Mouse (Mus musculus): ENCODE data around the gene Pou3f1.

Gene Pou3f1

DNA sequence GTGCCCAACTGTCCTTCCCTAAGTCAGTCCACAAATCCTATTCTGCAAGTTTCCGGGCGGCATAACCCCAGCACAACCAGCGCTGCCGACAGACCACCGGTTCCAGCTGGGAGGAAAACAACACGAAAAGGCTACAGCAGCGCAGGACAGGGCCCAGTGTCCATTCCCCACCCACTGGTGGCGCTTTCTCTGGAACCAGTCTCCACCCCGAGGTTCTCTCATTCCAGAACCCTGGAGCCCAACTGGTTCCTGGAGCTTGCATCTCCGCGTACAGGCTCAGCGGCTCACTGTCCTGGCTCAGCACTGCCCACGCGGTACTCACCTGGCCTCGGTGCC lies at the start of gene Pou3f1:
Gene Pou3f1, plus strand, starts transcription at position 290 of the 336 bp plus-strand sequence.
- no peak for DNase-seq (ENCODE audit: inconsistent ontology term)

DNA sequence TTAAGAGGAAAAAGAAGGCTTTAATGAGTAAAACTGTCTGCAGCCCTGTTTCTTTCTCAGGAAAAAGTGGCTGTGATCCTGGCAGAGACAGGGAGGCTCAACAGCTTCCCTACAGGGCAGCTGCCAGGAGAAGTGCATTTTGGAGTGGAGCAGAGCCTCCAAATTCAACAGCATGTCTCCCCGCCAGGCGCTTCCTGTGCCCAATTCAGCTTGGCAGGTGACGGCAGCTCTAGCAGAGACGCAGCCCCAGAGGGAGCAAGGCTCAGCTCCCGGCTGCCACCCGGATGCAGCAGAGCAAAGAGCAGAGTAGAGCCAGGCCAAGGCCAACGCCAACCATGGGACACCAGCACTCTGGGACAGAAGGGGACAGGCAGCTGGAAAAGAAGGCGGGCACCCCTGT lies 49.4 kb upstream of the Pou3f1 start:
- DNase-seq (ENCODE audit: inconsistent ontology term), result no peak

DNA sequence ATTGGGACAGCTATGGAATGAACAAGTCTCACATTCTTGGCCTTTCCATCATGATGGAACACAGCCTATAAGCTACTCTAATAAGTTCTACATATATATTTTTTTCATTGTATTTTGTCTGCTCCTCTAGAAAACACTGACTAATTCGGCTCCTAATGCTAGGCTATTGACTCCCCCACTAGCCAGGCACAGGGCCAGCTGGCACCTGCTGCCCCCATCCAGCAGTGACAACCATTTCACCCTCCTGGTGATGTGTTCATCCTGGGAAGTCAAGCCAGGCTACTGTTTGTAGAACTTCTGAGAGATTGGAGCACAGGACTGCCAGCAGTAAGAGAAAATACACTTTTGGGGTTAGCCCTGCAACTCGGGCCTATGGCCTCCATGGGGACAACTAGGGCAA lies 46.5 kb upstream of the Pou3f1 start:
- no peak for DNase-seq (ENCODE audit: inconsistent ontology term)

DNA sequence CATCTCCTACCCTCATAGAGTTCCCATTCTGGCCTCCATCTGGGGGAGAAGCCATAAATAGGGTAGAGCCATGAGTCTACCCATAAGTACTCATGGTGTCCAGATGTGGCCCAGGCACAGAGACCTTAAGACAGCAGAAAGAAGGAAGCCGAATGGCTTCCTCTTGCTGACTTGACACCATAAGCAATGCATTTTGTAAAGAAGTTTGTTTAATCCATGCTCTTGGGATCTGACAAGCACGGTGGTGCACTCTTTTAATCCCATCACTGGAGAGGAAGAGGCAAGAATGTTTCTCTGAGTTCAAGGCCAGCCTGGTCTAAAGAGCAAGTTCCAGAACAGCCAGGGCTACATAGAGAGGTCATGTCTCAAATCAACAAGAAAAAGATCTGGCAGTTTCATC lies 45.9 kb upstream of the Pou3f1 start, which contains the start of gene 3100002H09Rik:
Gene 3100002H09Rik, minus strand, starts transcription at position 101 of the 400 bp plus-strand sequence.
- DNase-seq (ENCODE audit: inconsistent ontology term), result no peak

DNA sequence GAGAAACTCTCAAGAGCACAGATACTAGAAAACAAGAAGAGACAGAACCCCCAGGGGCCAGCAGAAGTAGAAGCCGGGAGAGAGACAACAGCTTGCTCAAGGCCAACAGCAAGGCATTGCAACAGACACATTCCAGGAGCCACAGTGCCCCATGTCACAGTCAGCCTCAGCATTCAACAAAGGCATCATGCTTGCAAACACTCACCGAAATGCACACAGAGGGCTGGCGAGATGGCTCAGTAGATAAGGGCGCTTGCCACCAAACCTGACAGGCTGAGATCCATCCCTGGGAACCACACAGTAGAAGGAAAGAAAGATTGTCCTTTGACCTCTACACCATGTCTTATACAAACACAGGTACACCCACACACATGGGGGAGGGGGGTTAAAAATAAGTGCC lies 44.8 kb upstream of the Pou3f1 start:
- no peak for DNase-seq (ENCODE audit: inconsistent ontology term)

DNA sequence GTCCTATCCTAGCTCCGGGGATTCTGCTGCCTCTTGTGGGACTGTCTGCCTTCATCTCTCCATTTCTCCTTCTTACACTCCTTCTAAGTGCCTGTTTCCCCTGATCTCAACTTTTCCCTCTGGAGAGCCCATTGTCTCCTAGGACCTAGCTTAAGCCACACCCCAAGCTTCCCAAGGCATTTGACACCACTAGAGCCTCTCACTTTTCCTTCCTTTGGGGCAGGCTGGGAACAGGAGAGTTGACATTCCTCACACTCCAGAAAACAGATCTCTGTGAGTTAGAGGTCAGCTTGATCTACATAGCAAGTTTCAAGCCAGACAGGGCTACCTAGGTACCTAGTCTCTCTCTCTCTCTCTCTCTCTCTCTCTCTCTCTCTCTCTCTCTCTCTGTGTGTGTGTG lies 42.4 kb upstream of the Pou3f1 start:
- no peak for DNase-seq (ENCODE audit: inconsistent ontology term)

DNA sequence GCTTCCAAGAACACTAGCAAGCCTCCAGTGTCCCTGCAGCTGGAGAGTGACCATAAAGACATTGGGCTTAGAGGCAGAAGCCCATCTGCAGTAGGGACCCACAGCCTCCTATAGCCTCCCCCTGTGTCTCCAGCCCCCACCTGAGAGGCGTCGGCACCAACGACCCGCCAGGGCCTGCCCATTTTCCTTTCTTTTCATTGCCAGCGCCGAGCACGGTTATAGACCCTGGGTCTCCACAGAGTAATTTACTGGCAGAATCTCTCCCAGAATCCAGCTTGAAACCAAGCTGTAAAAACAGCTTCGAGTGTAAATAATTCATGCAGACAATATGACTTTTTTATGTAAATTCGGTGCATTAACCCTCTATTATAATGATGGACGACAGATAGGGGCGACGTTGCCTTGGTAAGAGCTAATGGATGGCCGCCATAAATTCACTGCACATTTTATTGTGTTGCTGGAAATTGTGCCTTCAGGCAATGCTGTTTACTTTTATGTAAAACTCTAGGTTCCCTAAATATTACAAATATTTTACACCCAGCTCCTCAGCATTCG lies 41.1 kb upstream of the Pou3f1 start:
- no peak for DNase-seq (ENCODE audit: inconsistent ontology term)

DNA sequence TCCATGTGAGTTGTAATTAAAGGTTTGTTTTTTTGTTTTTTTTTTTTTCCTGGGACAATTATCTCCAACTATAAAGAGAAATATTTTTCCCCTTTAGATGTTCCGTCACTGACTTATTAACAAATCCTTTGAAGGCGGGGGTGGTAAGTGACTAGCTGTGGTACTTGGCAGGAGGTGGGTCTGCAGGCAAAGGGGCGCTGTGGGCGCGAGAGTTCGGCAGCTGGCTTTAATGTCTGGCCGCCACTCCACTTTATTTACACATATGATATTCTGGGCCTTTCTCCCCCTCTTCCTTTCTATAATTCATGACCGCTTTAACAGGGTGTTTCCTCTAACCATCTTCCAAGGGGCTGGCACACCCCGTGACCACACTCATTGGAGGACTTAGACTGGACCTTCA lies 40.6 kb upstream of the Pou3f1 start:
- no peak for DNase-seq (ENCODE audit: inconsistent ontology term)

DNA sequence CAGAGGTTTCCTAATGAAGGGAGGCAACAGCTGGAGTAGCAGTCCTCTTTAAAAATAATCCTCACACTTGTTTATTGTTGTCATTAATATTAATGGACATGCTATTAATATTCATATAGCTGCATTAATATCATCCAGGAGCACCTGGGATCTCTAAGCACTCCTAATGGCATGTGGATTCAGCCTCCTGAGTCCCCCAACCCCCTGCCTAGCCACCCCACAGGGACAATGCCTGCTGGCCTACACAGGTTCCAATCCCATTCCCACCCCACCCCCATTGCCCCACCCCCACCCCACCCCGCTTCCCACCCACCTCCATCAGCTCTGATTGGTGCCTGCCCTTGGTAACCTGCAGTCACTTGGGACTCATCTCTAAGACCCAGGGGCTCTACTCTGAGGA lies 40.0 kb upstream of the Pou3f1 start:
- DNase-seq (ENCODE audit: inconsistent ontology term), result no peak

DNA sequence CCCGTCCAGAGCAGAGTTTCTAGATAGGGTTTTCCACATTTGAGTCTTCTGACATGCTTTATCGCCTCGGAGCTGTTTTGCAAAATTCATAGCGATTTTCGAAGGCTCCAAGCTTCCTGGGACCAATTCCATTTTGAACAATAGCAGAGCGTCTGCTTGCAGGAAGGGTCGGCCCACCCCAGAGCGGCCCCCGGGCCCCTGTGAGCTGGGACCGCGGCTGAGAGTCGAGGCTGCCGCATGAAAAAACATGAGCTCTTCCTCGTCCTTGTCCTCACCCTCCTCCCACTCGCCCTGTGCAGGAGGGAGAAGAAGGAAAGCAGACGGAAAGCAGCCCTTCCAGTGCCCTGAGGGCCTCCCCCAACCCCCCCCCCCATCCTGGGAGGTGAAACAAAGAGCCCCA lies 38.0 kb upstream of the Pou3f1 start:
- no peak for DNase-seq (ENCODE audit: inconsistent ontology term)

DNA sequence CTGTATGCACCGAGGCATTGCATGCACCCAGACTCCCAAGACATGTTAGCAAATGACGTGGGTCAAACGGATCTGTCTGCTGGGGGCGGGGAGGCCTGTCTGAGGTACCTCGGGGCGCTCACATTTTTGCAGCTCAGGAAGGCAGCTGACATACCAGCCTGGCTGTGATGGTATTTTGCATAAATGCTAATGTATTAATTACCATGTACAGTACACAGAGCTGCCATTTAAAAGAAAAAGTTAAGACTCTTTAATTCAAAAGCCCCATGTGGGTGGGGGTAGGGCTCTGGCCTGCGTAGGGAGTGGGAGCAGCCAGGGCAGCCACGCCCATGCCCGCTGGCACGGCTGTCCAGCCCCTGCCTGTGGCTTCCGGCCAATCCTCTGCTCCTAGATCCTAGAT lies 35.2 kb upstream of the Pou3f1 start:
- DNase-seq (ENCODE audit: inconsistent ontology term), result no peak

DNA sequence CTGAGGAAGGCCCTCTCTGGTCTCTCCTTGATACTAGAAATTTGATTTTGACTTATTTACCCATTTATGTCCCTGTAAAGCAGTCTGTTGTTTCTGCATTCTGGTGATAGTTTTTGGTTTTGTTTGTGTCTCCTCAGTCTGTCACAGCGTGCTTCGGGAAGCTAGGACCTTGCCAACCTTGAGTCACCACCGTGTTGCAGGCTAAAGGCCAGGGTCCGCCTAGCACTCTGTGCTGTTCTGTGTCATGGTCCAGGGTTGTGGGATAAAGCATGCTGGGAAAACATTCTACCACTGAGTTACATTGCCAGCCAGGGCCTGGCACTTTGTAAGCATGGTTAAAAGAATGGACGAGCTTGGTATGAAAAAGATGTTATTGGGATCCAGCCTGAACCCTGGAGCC lies 34.0 kb upstream of the Pou3f1 start:
- no peak for DNase-seq (ENCODE audit: inconsistent ontology term)

DNA sequence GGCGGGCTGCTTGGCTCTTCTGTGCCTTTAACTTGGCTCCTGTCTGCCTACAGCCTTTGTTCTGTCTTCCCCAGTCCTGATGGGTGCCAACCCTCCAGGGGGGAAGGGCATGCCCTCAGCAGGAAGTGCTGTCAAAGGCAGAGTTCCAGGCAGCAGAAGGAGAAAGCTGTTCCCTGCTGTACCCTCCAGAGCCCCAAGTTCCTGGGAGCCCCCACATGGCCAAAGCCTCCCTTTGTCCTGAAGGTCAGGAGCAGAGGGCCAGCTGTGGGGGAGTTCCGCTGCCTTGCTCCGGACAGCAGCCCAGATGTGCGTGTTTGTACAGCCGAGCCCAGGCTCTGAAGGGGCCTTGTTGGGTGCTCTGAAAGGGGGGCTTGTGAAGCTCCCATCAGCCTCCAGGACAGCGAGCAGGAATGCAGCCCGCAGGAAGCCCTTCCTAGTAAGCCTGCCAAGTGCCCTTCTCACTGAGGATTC lies 32.5 kb upstream of the Pou3f1 start:
- peak; percentile 13 for DNase-seq (ENCODE audit: inconsistent ontology term)

DNA sequence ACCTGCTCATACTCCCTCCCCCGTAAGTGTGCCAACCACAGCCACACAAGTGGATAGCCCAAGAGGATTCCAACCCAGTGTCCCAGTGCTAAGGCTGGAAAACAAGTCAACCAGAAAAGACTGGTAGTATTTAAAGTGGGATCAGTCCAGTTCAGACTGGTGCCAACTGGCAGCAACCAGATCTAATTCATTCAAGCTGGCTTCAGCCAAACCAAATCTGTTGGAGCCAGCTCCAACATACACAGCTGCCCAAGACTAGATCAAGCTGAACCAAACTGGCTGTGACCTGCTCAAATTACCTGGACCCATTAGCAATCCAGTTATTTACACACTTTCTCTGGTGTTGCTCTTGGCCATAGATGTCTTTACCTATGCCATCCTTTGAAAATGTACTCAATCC lies 29.8 kb upstream of the Pou3f1 start:
- peak; percentile 22 for DNase-seq (ENCODE audit: inconsistent ontology term)

DNA sequence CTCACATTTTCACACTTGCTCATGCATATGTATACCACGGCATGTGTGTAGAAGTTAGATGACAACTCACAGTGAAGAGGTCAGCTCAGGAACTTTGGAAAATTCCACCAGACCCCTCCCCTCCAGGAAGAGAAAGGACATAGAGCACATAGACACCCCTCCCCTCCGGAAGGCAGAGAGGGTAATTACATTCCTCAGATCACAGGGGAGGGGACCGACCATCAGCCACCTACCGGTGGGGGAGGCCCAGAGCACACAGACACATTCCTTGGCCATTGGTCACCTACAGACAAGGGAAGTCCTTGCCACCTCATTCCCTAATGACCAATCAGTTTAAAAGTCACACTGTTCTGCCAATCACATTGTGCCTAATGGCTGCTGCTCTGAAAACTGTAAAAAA lies 25.2 kb upstream of the Pou3f1 start:
- no peak for DNase-seq (ENCODE audit: inconsistent ontology term)

DNA sequence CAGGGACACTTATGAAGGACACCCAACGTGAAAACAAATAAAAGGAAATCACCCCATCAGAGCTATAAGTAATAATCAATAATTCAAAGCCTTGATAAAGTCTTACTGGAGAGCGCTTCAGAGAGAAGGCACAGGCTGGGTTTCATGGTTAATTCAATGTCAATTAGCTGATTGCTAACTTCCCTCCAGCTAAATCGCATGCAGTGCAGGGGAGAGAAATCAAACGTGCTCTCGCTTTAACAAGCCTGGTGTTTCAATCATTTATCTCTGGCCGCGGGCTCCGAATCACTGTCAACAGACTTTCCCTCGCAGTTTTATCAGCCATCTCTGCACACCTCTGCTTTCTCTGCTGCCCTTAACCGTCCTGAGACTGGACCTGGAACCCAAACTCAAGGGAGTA lies 23.8 kb upstream of the Pou3f1 start:
- DNase-seq (ENCODE audit: inconsistent ontology term), result no peak

DNA sequence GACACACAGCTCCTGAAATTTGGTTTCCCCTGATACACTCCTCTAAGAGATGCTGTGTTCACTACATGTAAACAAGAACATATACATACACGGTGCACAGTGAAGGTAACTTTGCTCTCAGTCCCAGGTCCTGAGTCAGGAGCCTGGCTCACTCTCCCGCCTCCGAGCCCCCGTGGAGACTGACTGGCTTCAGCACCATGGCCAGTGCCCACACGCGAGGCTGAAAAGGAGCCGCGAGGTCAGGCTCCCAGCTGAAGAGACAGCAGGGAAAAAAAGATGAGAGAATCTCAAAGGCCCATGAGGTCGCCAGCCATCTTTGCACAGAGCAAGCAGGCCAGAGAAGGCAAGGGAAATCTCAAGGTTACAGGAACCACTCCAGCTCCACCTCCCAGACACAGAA lies 23.3 kb upstream of the Pou3f1 start:
- DNase-seq (ENCODE audit: inconsistent ontology term), result peak; percentile 58

DNA sequence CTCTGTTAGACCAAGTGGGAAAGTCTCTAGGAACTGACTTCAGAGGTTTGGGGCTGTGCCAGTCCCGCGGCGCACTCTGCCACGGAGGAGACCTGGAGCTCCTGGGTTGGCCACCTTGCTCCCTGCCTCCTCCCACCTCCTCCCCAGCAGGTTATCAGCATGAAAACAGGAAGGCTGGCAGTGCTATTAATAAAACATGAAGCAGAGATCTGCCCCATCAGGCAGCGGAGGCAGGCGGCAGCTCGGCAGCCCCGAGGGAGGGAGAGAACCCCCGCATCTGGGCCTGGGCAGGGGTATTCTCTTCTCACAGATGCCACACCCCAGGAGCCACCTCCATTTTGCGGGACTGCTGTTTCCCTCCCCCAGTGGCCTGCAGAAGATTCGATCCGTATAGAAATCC lies 16.9 kb upstream of the Pou3f1 start:
- no peak for DNase-seq (ENCODE audit: inconsistent ontology term)

DNA sequence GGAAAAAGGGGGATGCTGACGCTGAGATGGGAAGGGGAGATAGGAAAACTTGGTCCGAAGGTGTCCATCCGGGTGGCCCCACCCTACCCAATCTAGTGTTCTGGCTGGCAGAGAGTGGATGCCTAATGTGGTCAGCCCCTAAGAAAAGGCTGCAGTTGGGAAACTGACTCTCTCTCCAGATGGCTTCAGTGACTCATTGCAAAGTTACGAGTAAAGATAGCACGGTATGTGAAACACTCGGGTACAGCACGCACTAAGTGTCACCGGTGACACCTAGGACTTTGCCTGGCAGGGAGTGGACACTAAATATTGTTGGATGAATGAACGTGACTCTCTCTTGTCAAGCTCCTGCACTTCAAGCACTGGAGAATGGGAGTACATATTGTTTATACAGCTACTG lies 12.7 kb upstream of the Pou3f1 start:
- DNase-seq (ENCODE audit: inconsistent ontology term), result no peak

DNA sequence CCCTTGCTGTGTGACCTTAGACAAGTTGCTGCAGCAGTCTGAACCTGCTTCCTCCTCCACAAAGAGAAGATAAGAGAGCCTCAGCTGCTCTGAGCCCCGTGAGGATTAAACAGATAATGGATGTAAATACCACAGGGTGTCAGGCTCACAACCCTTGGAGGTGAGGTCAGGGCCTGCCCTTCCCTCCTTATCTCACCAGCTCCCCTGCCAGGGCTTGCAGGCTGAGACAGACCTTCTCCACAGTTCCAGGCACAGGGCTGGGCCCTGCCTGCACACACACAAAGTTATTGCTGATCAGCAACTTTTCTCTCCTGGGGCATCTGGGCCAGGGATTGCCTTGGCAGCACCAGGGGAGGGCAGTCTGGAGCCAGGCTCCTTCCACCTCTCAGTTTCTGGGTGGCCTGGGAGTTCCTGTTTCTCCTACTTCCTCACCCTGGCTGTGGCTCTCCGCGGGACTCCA lies 11.6 kb upstream of the Pou3f1 start:
- DNase-seq (ENCODE audit: inconsistent ontology term), result no peak

DNA sequence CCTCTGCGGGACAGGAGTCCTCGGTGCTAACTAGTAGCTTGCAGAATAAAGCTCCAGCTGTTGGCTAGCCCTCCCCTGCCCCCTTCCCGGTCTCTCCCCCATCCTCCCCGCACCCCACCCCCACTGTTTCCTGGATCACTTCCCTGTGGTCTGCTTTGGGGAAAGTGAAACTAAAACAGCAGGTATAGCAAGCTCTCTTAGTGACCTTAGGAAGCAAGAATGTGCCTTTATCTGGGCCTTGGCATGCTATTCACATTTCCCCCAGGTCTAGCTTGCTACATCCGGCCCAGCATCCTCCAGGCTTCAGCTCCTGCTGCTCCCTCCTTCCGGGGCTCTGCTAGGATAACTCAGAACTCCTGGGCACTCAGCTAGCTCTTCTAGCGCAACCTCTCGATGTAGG lies 10.0 kb upstream of the Pou3f1 start:
- DNase-seq (ENCODE audit: inconsistent ontology term), result peak; percentile 35

DNA sequence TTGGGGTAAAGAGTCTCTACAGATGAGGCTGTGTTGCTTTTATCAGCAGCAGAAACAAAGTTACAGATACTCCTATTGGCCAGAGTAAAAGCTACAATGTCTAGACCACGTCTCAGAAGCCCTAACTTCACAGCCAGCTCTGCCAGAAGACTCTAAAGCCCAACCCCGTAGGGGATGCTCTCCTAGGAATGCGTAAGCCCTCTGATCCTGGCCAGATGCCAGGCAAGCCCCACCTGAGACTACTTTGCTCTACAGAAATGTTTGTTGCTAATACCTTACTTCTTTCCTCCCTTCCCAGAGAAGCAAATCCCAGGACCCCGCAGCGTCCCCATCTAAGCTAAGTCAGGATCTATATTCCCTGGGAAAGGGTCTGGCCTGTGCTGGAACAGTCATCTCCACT lies 8.7 kb upstream of the Pou3f1 start:
- no peak for DNase-seq (ENCODE audit: inconsistent ontology term)

DNA sequence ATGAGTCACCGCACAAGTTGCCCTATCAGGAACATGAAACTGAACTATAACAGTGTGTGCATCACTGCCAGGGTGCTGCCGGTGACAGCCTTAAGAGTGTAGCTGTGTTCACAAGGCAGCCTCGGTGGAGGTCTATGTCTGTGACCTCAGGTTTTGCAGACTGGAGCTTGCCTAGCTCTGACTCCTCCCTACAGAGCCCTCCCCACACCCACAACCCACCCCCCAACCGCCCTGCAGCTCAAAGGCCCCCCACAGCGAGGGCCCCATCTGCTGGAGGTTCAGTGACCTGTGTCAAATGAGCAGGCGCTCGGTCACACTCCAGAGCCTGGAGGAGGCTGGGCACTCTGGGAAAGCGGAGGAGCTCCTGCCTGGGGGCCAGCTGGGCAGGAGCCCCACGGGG lies 3.7 kb upstream of the Pou3f1 start:
- no peak for DNase-seq (ENCODE audit: inconsistent ontology term)

DNA sequence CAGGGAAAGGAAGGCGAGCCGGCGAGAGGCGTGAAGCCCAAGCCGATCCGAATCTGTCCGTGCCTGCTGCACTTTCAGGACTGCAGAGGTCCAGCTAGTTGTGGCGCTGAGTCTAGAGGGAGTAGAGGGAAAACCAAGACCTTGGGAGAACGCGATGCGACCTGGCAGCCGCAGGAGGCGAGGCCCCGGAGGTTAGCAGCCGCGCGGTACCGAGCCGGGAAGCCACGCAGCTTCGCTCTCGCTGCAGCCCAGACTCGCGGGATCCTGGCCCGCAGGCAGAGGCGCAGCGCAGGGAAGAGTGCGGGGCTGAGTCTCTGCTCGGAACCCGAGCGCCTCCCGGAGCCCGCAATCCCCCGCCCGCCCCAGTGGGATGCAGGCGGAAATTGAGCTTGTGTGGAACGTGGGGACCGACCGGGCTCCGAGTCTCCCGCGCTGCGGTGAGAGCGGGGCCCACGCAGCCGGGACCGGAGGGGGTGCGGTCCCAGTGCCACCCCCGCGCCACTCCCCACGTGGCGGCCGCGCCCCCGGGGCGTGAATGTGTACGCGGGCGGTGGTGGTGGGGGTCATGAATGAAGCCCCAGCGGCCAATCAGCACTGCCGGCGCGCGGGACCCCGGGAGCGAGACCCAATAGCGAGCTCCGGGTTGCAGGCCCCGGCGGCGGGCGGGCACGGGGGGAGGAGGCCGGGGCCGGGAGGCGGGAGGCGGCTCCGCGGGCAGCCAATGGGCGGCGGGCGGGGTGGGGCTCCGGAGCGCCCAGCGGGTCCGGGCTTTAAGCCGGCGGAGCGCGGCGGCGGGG lies 445 bp downstream of the Pou3f1 start:
- DNase-seq (ENCODE audit: inconsistent ontology term), result peak; percentile 94
